Mouse (Mus musculus) hindbrain, embryonic 15.5 days (tissue): Measurements from ENCODE around the gene Osbpl5. TPM values are rescaled to one million over a fixed set of nuclear protein-coding genes. Genes with fewer than 3 reads are reported as not detected.
"Not testable (repeated sequence)": the region's sequence is repeated elsewhere in the genome, so short reads cannot be mapped to it uniquely, and the experiment has no call there.

Experiments used
- ATAC-seq: fragments of 200-750 bp; cut with Nextera tagmentation; 2 replicates; pipeline ENCODE4 v1.8.0; 2017; ENCODE audit warnings: low read depth, moderate number of reproducible peaks, moderate TSS enrichment; ENCODE audit not compliant: low FRiP score
- H3K27ac ChIP-seq: fragments of 300-500 bp; sonication (generic); replicated peaks from 2 replicates; pipeline ENCODE4 v1.5.1; 2015; ENCODE audit warnings: mild to moderate bottlenecking, inconsistent platforms
- H3K27me3 ChIP-seq: fragments of 300-500 bp; sonication (generic); 2 replicates; pipeline ENCODE4 v1.6.1; 2015; ENCODE audit warnings: control low read depth, inconsistent platforms
- H3K36me3 ChIP-seq: fragments of 300-500 bp; sonication (generic); 2 replicates; pipeline ENCODE4 v1.6.1; 2015; ENCODE audit warnings: control low read depth, inconsistent platforms
- H3K4me1 ChIP-seq: fragments of 300-500 bp; sonication (generic); replicated peaks from 2 replicates; pipeline ENCODE4 v1.6.1; 2015; ENCODE audit warnings: control low read depth, inconsistent platforms
- H3K4me2 ChIP-seq: fragments of 300-500 bp; sonication (generic); 2 replicates; pipeline ENCODE4 v1.6.1; 2015; ENCODE audit warnings: moderate library complexity, mild to moderate bottlenecking, inconsistent platforms
- H3K4me3 ChIP-seq: fragments of 300-500 bp; sonication (generic); 2 replicates; pipeline ENCODE4 v1.5.1; 2015; ENCODE audit warnings: mild to moderate bottlenecking, inconsistent platforms
- H3K9ac ChIP-seq: fragments of 300-500 bp; sonication (generic); 2 replicates; pipeline ENCODE4 v1.6.1; 2015; ENCODE audit warnings: inconsistent platforms
- H3K9me3 ChIP-seq: fragments of 300-500 bp; sonication (generic); 2 replicates; pipeline ENCODE4 v1.6.1; 2016; ENCODE audit warnings: control low read depth, inconsistent platforms
- WGBS: fragments of 180-500 bp; shearing (Covaris S2); methylation state at CpG from one replicate; pipeline ENCODE4 v1.1.7; 2015; 5-methylcytosine and 5-hydroxymethylcytosine counted together
- microRNA-seq: library from miRNA; unstranded; fragments of <30 nt; microRNA quantifications from one replicate; pipeline ENCODE4, GENCODE M21; 2016
- polyA plus RNA-seq: library from polyadenylated mRNA; unstranded; fragments of >200 nt; fragmentation: Nextera tagmentation; extraction: Ambion mirVana; gene quantifications from 2 replicates; pipeline ENCODE4 v1.2.1, GENCODE M21; 2015

The Osbpl5 gene
- polyA plus RNA-seq, 1 experiment from 2014 or later = 39.9 TPM

GRCm38 (mm10) chr7:143663470-143663869 is 93.3 kb downstream of the Osbpl5 start:
- Histone ChIP-seq H3K9me3 (no peaks in the 10 kb centered on the region), H3K9ac (no peak overlapping the region), H3K4me1 (no peaks in the 10 kb centered on the region), H3K4me2 (no peak overlapping the region), H3K27me3 (no peaks in the 10 kb centered on the region), H3K4me3 (no peak overlapping the region), H3K36me3 (no peaks in the 10 kb centered on the region), H3K27ac (no peak overlapping the region)
- 83% methylated on average over 2 of the region's 2 CpGs for WGBS
- no peak for ATAC-seq

GRCm38 (mm10) chr7:143660797-143661196 is 96.0 kb downstream of the Osbpl5 start:
- no peaks in the 10 kb centered on the region for H3K4me1 ChIP-seq
- H3K9me3 ChIP-seq = no peaks in the 10 kb centered on the region
- H3K27me3 ChIP-seq = no peaks in the 10 kb centered on the region
- no peak for ATAC-seq
- no peak overlapping the region for H3K4me3 ChIP-seq
- no peak overlapping the region for H3K27ac ChIP-seq
- no peak overlapping the region for H3K4me2 ChIP-seq
- no peak overlapping the region for H3K9ac ChIP-seq
- no peaks in the 10 kb centered on the region for H3K36me3 ChIP-seq

- H3K4me3 ChIP-seq = peak overlapping the region; percentile 68
- H3K9ac ChIP-seq, H3K4me1 ChIP-seq, H3K36me3 ChIP-seq, H3K27ac ChIP-seq, H3K27me3 ChIP-seq, H3K9me3 ChIP-seq: not testable (repeated sequence)
- peak overlapping the region; percentile 92 for H3K4me2 ChIP-seq
- ATAC-seq = peak; percentile 52; the same call in 1 of the 2 replicates
- 55% methylated on average over 10 of the region's 10 CpGs for WGBS
These were observed 106.9 kb downstream of the Osbpl5 start for GRCm38 (mm10) chr7:143649769-143650346.

GRCm38 (mm10) chr7:143649034-143649768 is 107.6 kb downstream of the Osbpl5 start, which contains the start of gene Tnfrsf22:
Tnfrsf22 (minus strand) TSS chr7:143649661.
- Histone ChIP-seq H3K27ac (peak within 1 kb of the TSS; percentile 39; the same call in 1 of the 2 replicates), H3K4me1 (0 out of 2 replicates have a peak, but pooled peaks cover 2% of the 10 kb centered on the region), H3K4me2 (peak within 1 kb of the TSS; percentile 92), H3K36me3 (no peaks in the 10 kb centered on the region), H3K27me3 (no peaks in the 10 kb centered on the region), H3K4me3 (peak within 1 kb of the TSS; percentile 68), H3K9me3 (no peaks in the 10 kb centered on the region), H3K9ac (peak within 1 kb of the TSS; percentile 63)
- 4% methylated on average over 38 of the region's 39 CpGs for WGBS
- peak; percentile 97 for ATAC-seq

GRCm38 (mm10) chr7:143643949-143644348 is 112.8 kb downstream of the Osbpl5 start:
- H3K9ac ChIP-seq, H3K4me2 ChIP-seq, ATAC-seq, H3K27me3 ChIP-seq, H3K4me1 ChIP-seq, H3K36me3 ChIP-seq, H3K4me3 ChIP-seq, H3K27ac ChIP-seq, H3K9me3 ChIP-seq: not testable (repeated sequence)
- 95% methylated on average over 2 of the region's 2 CpGs for WGBS

Small RNA genes within 50 kb of the gene (microRNA-seq; reads per million reads assigned to microRNA genes)
- not detected for gene Gm22064

Other genes starting within 250 kb of the Osbpl5 start
- 317 and 322 TPM in 2 replicates for gene Nap1l4, start 207.9 kb downstream of the Osbpl5 start, polyA plus RNA-seq
- gene Cars, start 156.9 kb downstream of the Osbpl5 start, polyA plus RNA-seq = 67.9 and 71.6 TPM in 2 replicates
- 0.25 and 0.27 TPM in 2 replicates for gene Tnfrsf26, start 128.3 kb downstream of the Osbpl5 start, polyA plus RNA-seq
- 4.9 and 5.1 TPM in 2 replicates for gene Tnfrsf22, start 107.3 kb downstream of the Osbpl5 start, polyA plus RNA-seq
- gene Tnfrsf23, start 71.1 kb downstream of the Osbpl5 start, polyA plus RNA-seq = 0.90 and 1.6 TPM in 2 replicates
- gene Mrgprg, start 10.0 kb upstream of the Osbpl5 start, polyA plus RNA-seq = not detected in 2 replicates
- 7.0 and 11.2 TPM in 2 replicates for gene Mrgpre, start 27.5 kb upstream of the Osbpl5 start, polyA plus RNA-seq
- gene Nadsyn1, start 65.9 kb upstream of the Osbpl5 start, polyA plus RNA-seq = 7.2 and 7.7 TPM in 2 replicates
- gene Dhcr7, start 66.2 kb upstream of the Osbpl5 start, polyA plus RNA-seq = 78.4 and 80.3 TPM in 2 replicates
- gene Gm498, start 109.9 kb upstream of the Osbpl5 start, polyA plus RNA-seq = not detected in 2 replicates
- gene Shank2, start 244.9 kb upstream of the Osbpl5 start, polyA plus RNA-seq = 8.8 and 10.2 TPM in 2 replicates